17 mouse cellular contexts compared by ENCODE assay signal in genomic region chr10:71020459-71020858, GRCm38 (mm10).
"Had no signal": no experiment of that assay in that cellular context is flagged by ENCODE, and none has a peak within 500 bp of the region (broad histone marks: within the 10 kb centered on the region; RNA-seq: fewer than 3 reads in every experiment).

No protein-coding gene starts in this region.

- ATAC-seq: liver, postnatal 0 days; lung, postnatal 0 days; midbrain, embryonic 13.5 days; midbrain, embryonic 16.5 days had no signal

- H3K4me3 ChIP-seq: kidney, embryonic 15.5 days; limb, embryonic 12.5 days; limb, embryonic 15.5 days; midbrain, embryonic 10.5 days; midbrain, embryonic 13.5 days; myocyte had no signal

- H3K4me1 ChIP-seq: megakaryocyte, embryonic 14.5 days; midbrain, embryonic 10.5 days had no signal

- H3K27ac ChIP-seq: kidney, embryonic 15.5 days; limb, embryonic 12.5 days; limb, embryonic 15.5 days; liver, embryonic 14.5 days; midbrain, embryonic 10.5 days; midbrain, embryonic 13.5 days had no signal

- H3K27me3 ChIP-seq: kidney, embryonic 15.5 days; limb, embryonic 12.5 days; limb, embryonic 15.5 days; megakaryocyte, embryonic 14.5 days; midbrain, embryonic 13.5 days had no signal

- H3K36me3 ChIP-seq: limb, embryonic 12.5 days; midbrain, embryonic 10.5 days; midbrain, embryonic 13.5 days had no signal

- H3K4me2 ChIP-seq: kidney, embryonic 15.5 days; limb, embryonic 12.5 days; limb, embryonic 15.5 days; liver, embryonic 11.5 days; lung, embryonic 14.5 days; midbrain, embryonic 13.5 days had no signal

- H3K9me3 ChIP-seq: kidney, embryonic 15.5 days; limb, embryonic 12.5 days; limb, embryonic 15.5 days; midbrain, embryonic 10.5 days; midbrain, embryonic 13.5 days had no signal

- H3K9ac ChIP-seq: kidney, embryonic 15.5 days; limb, embryonic 12.5 days; limb, embryonic 15.5 days; liver, embryonic 14.5 days; liver, postnatal 0 days; lung, embryonic 14.5 days; midbrain, embryonic 13.5 days had no signal

- DNase-seq: left cerebral cortex, postnatal 4 days; liver, postnatal 0 days; lung, embryonic 14.5 days; thymus, adult 2 months; thymus, postnatal 14 days; thymus, postnatal 4 days had no signal
